Mouse (Mus musculus) stomach, postnatal 0 days (tissue): Measurements from ENCODE around the gene Aldh8a1.
A peak's percentile ranks its signal among the peaks of the same experiment; 100 is the strongest.

ENCODE experiments used
- CTCF ChIP-seq: IDR thresholded peaks from 2 replicates; pipeline ENCODE4 v1.5.1; 2016; ENCODE audit warnings: antibody characterized with exemption, low read depth, mild to moderate bottlenecking, moderate library complexity
- EP300 ChIP-seq: optimal IDR thresholded peaks from 2 replicates; pipeline ENCODE3; 2016; ENCODE audit warnings: antibody characterized with exemption

DNA sequence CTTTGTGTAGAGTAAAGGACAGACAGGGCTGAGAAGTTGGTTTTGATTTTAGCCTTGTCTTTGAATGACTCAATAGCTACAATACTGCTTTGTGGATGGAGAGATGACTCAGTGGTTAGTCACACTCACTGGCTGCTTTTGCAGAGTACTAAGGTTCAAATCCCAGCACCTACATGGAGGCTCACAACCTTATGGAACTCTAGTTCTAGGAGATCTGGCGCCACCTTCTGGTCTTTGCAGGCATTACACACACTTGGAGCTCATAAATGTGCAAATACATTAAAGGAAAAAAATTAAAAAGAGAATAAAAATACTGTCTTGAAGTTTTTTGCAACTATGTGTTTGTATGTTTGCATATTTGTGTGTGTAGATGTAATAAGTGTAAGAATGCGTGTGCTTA lies 39.9 kb upstream of the Aldh8a1 start:
- TF ChIP-seq CTCF (peak; percentile 63), EP300 (no peak)
